Mouse (Mus musculus): ENCODE measurements at regions not wholly inside any gene's neighbourhood (a gene's known extent, or its start where the extent isn't known, plus 50 kb on each side); places are given as distances from the start of the nearest gene placed in this dataset.
"Not testable (repeated sequence)": the region's sequence is repeated elsewhere in the genome, so short reads cannot be mapped to it uniquely, and the experiment has no call there.

- H3K27me3 ChIP-seq (replicated peaks; ENCODE audit: control insufficient read depth, insufficient read depth, low read length) = no peaks in the 10 kb centered on the region
- no peak overlapping the region for H3K9ac ChIP-seq (replicated peaks; ENCODE audit: low read depth, low read length)
- H3K4me2 ChIP-seq (ENCODE audit: low read length) = no peak overlapping the region
- H3K36me3 ChIP-seq (ENCODE audit: control insufficient read depth, insufficient read depth) = no peaks in the 10 kb centered on the region
- H3K9me3 ChIP-seq (ENCODE audit: control insufficient read depth, low read length) = no peaks in the 10 kb centered on the region
- 37% methylated on average over 7 of the region's 7 CpGs for WGBS
- ATAC-seq = peak; percentile 67
- no peaks in the 10 kb centered on the region for H3K4me1 ChIP-seq (replicated peaks; ENCODE audit: control insufficient read depth, insufficient read depth, low read length)
- H3K4me3 ChIP-seq (replicated peaks; ENCODE audit: low read length) = no peak overlapping the region
- H3K27ac ChIP-seq (ENCODE audit: low read length) = no peak overlapping the region
Observed at GRCm38 (mm10) chr13:82005929-82006726, 223.3 kb downstream of the Cetn3 start.

- H3K36me3 ChIP-seq (ENCODE audit: control insufficient read depth, insufficient read depth) = no peaks in the 10 kb centered on the region
- H3K9me3 ChIP-seq (ENCODE audit: control insufficient read depth, low read length) = no peaks in the 10 kb centered on the region
- no peaks in the 10 kb centered on the region for H3K27me3 ChIP-seq (replicated peaks; ENCODE audit: control insufficient read depth, insufficient read depth, low read length)
- no peak overlapping the region for H3K4me2 ChIP-seq (ENCODE audit: low read length)
- no peak overlapping the region for H3K9ac ChIP-seq (replicated peaks; ENCODE audit: low read depth, low read length)
- no peak overlapping the region for H3K27ac ChIP-seq (ENCODE audit: low read length)
- H3K4me1 ChIP-seq (replicated peaks; ENCODE audit: control insufficient read depth, insufficient read depth, low read length) = no peaks in the 10 kb centered on the region
- ATAC-seq = peak; percentile 77
- H3K4me3 ChIP-seq (replicated peaks; ENCODE audit: low read length) = no peak overlapping the region
Observed at GRCm38 (mm10) chr13:82007222-82007621, 224.3 kb downstream of the Cetn3 start.

GRCm38 (mm10) chr13:82039623-82040022 is 256.7 kb downstream of the Cetn3 start:
- Histone ChIP-seq H3K4me1 (replicated peaks; ENCODE audit: control insufficient read depth, insufficient read depth, low read length) (no peaks in the 10 kb centered on the region), H3K9ac (replicated peaks; ENCODE audit: low read depth, low read length) (no peak overlapping the region), H3K27me3 (replicated peaks; ENCODE audit: control insufficient read depth, insufficient read depth, low read length) (no peaks in the 10 kb centered on the region), H3K27ac (ENCODE audit: low read length) (no peak overlapping the region), H3K9me3 (ENCODE audit: control insufficient read depth, low read length) (no peaks in the 10 kb centered on the region), H3K36me3 (ENCODE audit: control insufficient read depth, insufficient read depth) (no peaks in the 10 kb centered on the region), H3K4me2 (ENCODE audit: low read length) (no peak overlapping the region), H3K4me3 (replicated peaks; ENCODE audit: low read length) (no peak overlapping the region)
- ATAC-seq = no peak
- 45% methylated on average over 2 of the region's 2 CpGs for WGBS

GRCm38 (mm10) chr13:82058131-82058731 is 275.4 kb downstream of the Cetn3 start:
- peaks cover 12% of the 10 kb centered on the region for H3K4me1 ChIP-seq (replicated peaks; ENCODE audit: control insufficient read depth, insufficient read depth, low read length)
- H3K4me3 ChIP-seq (replicated peaks; ENCODE audit: low read length) = no peak overlapping the region
- no peak overlapping the region for H3K4me2 ChIP-seq (ENCODE audit: low read length)
- no peaks in the 10 kb centered on the region for H3K27me3 ChIP-seq (replicated peaks; ENCODE audit: control insufficient read depth, insufficient read depth, low read length)
- peak; percentile 87 for ATAC-seq
- 3% methylated on average over 3 of the region's 3 CpGs for WGBS
- peak overlapping the region; percentile 9; the same call in 1 of the 2 replicates for H3K27ac ChIP-seq (ENCODE audit: low read length)
- H3K9ac ChIP-seq (replicated peaks; ENCODE audit: low read depth, low read length) = no peak overlapping the region
- H3K9me3 ChIP-seq (ENCODE audit: control insufficient read depth, low read length) = no peaks in the 10 kb centered on the region
- H3K36me3 ChIP-seq (ENCODE audit: control insufficient read depth, insufficient read depth) = no peaks in the 10 kb centered on the region

- WGBS = 57% methylated on average over 3 of the region's 3 CpGs
- Histone ChIP-seq H3K4me1 (replicated peaks; ENCODE audit: control insufficient read depth, insufficient read depth, low read length) (peaks cover 12% of the 10 kb centered on the region), H3K9ac (replicated peaks; ENCODE audit: low read depth, low read length) (no peak overlapping the region), H3K36me3 (ENCODE audit: control insufficient read depth, insufficient read depth) (no peaks in the 10 kb centered on the region), H3K9me3 (ENCODE audit: control insufficient read depth, low read length) (no peaks in the 10 kb centered on the region), H3K27me3 (replicated peaks; ENCODE audit: control insufficient read depth, insufficient read depth, low read length) (no peaks in the 10 kb centered on the region), H3K27ac (ENCODE audit: low read length) (no peak overlapping the region), H3K4me3 (replicated peaks; ENCODE audit: low read length) (no peak overlapping the region), H3K4me2 (ENCODE audit: low read length) (no peak overlapping the region)
- ATAC-seq = no peak
Observed at GRCm38 (mm10) chr13:82058872-82059271, 276.0 kb downstream of the Cetn3 start.

DNA sequence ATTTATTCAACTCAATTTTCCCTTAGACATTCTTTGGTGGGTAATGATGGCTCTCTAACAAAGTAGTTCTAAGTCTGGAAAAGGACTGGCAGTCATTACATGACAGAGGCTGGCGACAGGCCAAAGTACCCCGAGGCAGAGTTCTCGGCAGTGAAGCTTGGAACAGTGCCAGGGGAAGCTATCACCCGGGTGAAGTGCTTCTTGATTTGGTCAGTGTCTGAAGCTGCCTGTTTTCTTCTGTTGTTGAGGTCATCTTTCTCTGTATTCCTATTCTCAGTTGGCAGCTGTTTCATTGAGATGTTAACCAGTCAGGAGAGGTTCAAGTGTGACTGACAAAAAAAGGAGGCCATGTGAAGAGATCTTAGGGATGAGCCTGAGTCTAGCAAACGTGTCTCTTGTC is 276.6 kb downstream of the Cetn3 start:
- Histone ChIP-seq H3K9me3 (ENCODE audit: control insufficient read depth, low read length) (no peaks in the 10 kb centered on the region), H3K4me2 (ENCODE audit: low read length) (no peak overlapping the region), H3K4me3 (replicated peaks; ENCODE audit: low read length) (no peak overlapping the region), H3K27ac (ENCODE audit: low read length) (no peak overlapping the region), H3K27me3 (replicated peaks; ENCODE audit: control insufficient read depth, insufficient read depth, low read length) (no peaks in the 10 kb centered on the region), H3K36me3 (ENCODE audit: control insufficient read depth, insufficient read depth) (no peaks in the 10 kb centered on the region), H3K9ac (replicated peaks; ENCODE audit: low read depth, low read length) (no peak overlapping the region), H3K4me1 (replicated peaks; ENCODE audit: control insufficient read depth, insufficient read depth, low read length) (peaks cover 12% of the 10 kb centered on the region)
- 0 out of 2 replicates have a peak, but pooled peaks have one; percentile 13 for ATAC-seq
- WGBS = 2% methylated on average over 5 of the region's 5 CpGs

- not testable (repeated sequence) for H3K4me3 ChIP-seq (replicated peaks; ENCODE audit: low read length); H3K9me3 ChIP-seq (ENCODE audit: control insufficient read depth, low read length); H3K36me3 ChIP-seq (ENCODE audit: control insufficient read depth, insufficient read depth); H3K9ac ChIP-seq (replicated peaks; ENCODE audit: low read depth, low read length); H3K4me1 ChIP-seq (replicated peaks; ENCODE audit: control insufficient read depth, insufficient read depth, low read length); H3K27ac ChIP-seq (ENCODE audit: low read length); H3K4me2 ChIP-seq (ENCODE audit: low read length); H3K27me3 ChIP-seq (replicated peaks; ENCODE audit: control insufficient read depth, insufficient read depth, low read length); ATAC-seq
- WGBS = 83% methylated on average over 2 of the region's 2 CpGs
Observed at GRCm38 (mm10) chr13:82063880-82064279, 281.0 kb downstream of the Cetn3 start.

DNA sequence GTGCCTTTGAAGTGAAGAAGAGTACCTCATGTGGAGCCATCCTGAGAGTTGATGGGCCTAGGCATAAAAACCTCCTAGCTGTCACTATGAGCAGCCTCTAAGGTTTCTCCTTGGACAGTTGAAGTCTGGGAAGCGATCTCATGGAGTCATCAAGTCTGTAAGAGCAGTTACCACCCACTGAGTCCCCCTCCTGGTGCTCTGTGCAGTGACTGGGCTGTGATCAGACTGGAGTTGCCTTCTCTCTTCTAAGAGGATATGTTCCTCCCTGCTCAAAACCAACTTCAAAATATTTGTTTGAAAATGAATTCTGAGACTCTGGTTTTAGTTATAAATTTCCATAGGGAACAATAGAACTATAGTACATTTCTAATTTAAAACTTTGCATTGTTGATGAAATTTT is 283.3 kb downstream of the Cetn3 start:
- H3K27ac ChIP-seq (ENCODE audit: low read length) = no peak overlapping the region
- no peaks in the 10 kb centered on the region for H3K36me3 ChIP-seq (ENCODE audit: control insufficient read depth, insufficient read depth)
- ATAC-seq = no peak
- no peaks in the 10 kb centered on the region for H3K4me1 ChIP-seq (replicated peaks; ENCODE audit: control insufficient read depth, insufficient read depth, low read length)
- H3K9me3 ChIP-seq (ENCODE audit: control insufficient read depth, low read length) = no peaks in the 10 kb centered on the region
- 53% methylated on average over 1 of the region's 1 CpGs for WGBS
- no peaks in the 10 kb centered on the region for H3K27me3 ChIP-seq (replicated peaks; ENCODE audit: control insufficient read depth, insufficient read depth, low read length)
- no peak overlapping the region for H3K4me2 ChIP-seq (ENCODE audit: low read length)
- H3K9ac ChIP-seq (replicated peaks; ENCODE audit: low read depth, low read length) = no peak overlapping the region
- H3K4me3 ChIP-seq (replicated peaks; ENCODE audit: low read length) = no peak overlapping the region

GRCm38 (mm10) chr13:82066674-82067270 is 283.9 kb downstream of the Cetn3 start:
- no peak overlapping the region for H3K4me2 ChIP-seq (ENCODE audit: low read length)
- no peak for ATAC-seq
- H3K27ac ChIP-seq (ENCODE audit: low read length) = no peak overlapping the region
- H3K9me3 ChIP-seq (ENCODE audit: control insufficient read depth, low read length) = no peaks in the 10 kb centered on the region
- no peak overlapping the region for H3K4me3 ChIP-seq (replicated peaks; ENCODE audit: low read length)
- H3K27me3 ChIP-seq (replicated peaks; ENCODE audit: control insufficient read depth, insufficient read depth, low read length) = no peaks in the 10 kb centered on the region
- no peak overlapping the region for H3K9ac ChIP-seq (replicated peaks; ENCODE audit: low read depth, low read length)
- no peaks in the 10 kb centered on the region for H3K4me1 ChIP-seq (replicated peaks; ENCODE audit: control insufficient read depth, insufficient read depth, low read length)
- WGBS = 94% methylated on average over 3 of the region's 3 CpGs
- no peaks in the 10 kb centered on the region for H3K36me3 ChIP-seq (ENCODE audit: control insufficient read depth, insufficient read depth)
